Mouse (Mus musculus) liver, postnatal 0 days (tissue): ENCODE measurements around the gene Cxcr1. TPM values are rescaled to one million over a fixed set of nuclear protein-coding genes. Genes with fewer than 3 reads are reported as not detected.

Experiments
- ATAC-seq: fragments of 200-750 bp; cut with Nextera tagmentation; 2 replicates; pipeline ENCODE4 v1.8.0; 2017; ENCODE audit warnings: mild to moderate bottlenecking, moderate library complexity
- DNase-seq: peaks from one replicate; pipeline ENCODE4 v3.0.0-alpha.2; 2016
- H3K27ac ChIP-seq: fragments of 300-500 bp; sonication (generic); 2 replicates; pipeline ENCODE4 v1.5.1; 2014; ENCODE audit warnings: antibody characterized with exemption, moderate library complexity, mild to moderate bottlenecking, low read depth
- H3K27me3 ChIP-seq: fragments of 300-500 bp; sonication (generic); 2 replicates; pipeline ENCODE4 v1.6.1; 2014; ENCODE audit warnings: low read length, control low read depth, mixed read lengths; ENCODE audit not compliant: insufficient read depth
- H3K36me3 ChIP-seq: fragments of 300-500 bp; sonication (generic); replicated peaks from 2 replicates; pipeline ENCODE4 v1.6.1; 2014; ENCODE audit warnings: mild to moderate bottlenecking, control low read depth, low read length, moderate library complexity, mixed read lengths; ENCODE audit not compliant: insufficient read depth
- H3K4me1 ChIP-seq: fragments of 300-500 bp; sonication (generic); 2 replicates; pipeline ENCODE4 v1.6.1; 2014; ENCODE audit warnings: antibody characterized with exemption, mild to moderate bottlenecking, control low read depth; ENCODE audit not compliant: insufficient read depth
- H3K4me2 ChIP-seq: fragments of 300-500 bp; sonication (generic); 2 replicates; pipeline ENCODE4 v1.6.1; 2014; ENCODE audit warnings: low read depth, mild to moderate bottlenecking, low read length, moderate library complexity, mixed read lengths
- H3K4me3 ChIP-seq: fragments of 300-500 bp; sonication (generic); 2 replicates; pipeline ENCODE4 v1.5.1; 2014; ENCODE audit warnings: low read depth, low read length
- H3K9ac ChIP-seq: fragments of 300-500 bp; sonication (generic); replicated peaks from 2 replicates; pipeline ENCODE4 v1.6.1; 2014; ENCODE audit warnings: mild to moderate bottlenecking, moderate library complexity
- H3K9me3 ChIP-seq: fragments of 300-500 bp; sonication (generic); 2 replicates; pipeline ENCODE4 v1.6.1; 2016; ENCODE audit warnings: mild to moderate bottlenecking, control low read depth, low read length, mixed read lengths
- CTCF ChIP-seq: sonication (generic); IDR thresholded peaks from 2 replicates; pipeline ENCODE4 v1.5.1; 2016; ENCODE audit warnings: antibody characterized with exemption, low read depth
- EP300 ChIP-seq: IDR thresholded peaks from 2 replicates; pipeline ENCODE4 v1.6.1; 2016; ENCODE audit warnings: antibody characterized with exemption, low read depth, mild to moderate bottlenecking
- WGBS: fragments of 180-500 bp; shearing (Covaris S2); extraction: QIAGEN DNeasy Blood & Tissue Kit; methylation state at CpG from one replicate; pipeline ENCODE4 v1.1.7; 2014; ENCODE audit not compliant: insufficient replicate concordance; 5-methylcytosine and 5-hydroxymethylcytosine counted together
- polyA plus RNA-seq: library from polyadenylated mRNA; unstranded; fragments of >200 nt; fragmentation: Nextera tagmentation; extraction: Ambion mirVana; gene quantifications from 2 replicates; pipeline ENCODE4 v1.2.1, GENCODE M21; 2015

The Cxcr1 gene
- polyA plus RNA-seq, 1 experiment from 2014 or later = not detected

GRCm38 (mm10) chr1:74201048-74201844 lies 6.8 kb upstream of the Cxcr1 start:
- no peak for ATAC-seq

GRCm38 (mm10) chr1:74199046-74199445 lies 4.6 kb upstream of the Cxcr1 start:
- H3K9ac ChIP-seq = no peak overlapping the region
- peaks cover 4% of the 10 kb centered on the region for H3K4me1 ChIP-seq
- peak overlapping the region; percentile 51; the same call in 1 of the 2 replicates for H3K27ac ChIP-seq
- peak; percentile 8; the same call in 1 of the 2 replicates for ATAC-seq
- WGBS = 62% methylated on average over 8 of the region's 8 CpGs
- no peak overlapping the region for H3K4me3 ChIP-seq
- H3K9me3 ChIP-seq = no peaks in the 10 kb centered on the region
- H3K36me3 ChIP-seq = no peaks in the 10 kb centered on the region
- TF ChIP-seq EP300 (no peak), CTCF (no peak)
- H3K27me3 ChIP-seq = no peaks in the 10 kb centered on the region
- no peak overlapping the region for H3K4me2 ChIP-seq
- DNase-seq = no peak

More at GRCm38 (mm10) chr1:74201048-74201844, 6.8 kb upstream of the Cxcr1 start:
- H3K27me3 ChIP-seq = no peaks in the 10 kb centered on the region
- H3K27ac ChIP-seq = no peak overlapping the region
- no peak overlapping the region for H3K9ac ChIP-seq
- 65% methylated on average over 7 of the region's 7 CpGs for WGBS
- no peak overlapping the region for H3K4me2 ChIP-seq
- H3K4me1 ChIP-seq = no peaks in the 10 kb centered on the region; the same call in 1 of the 2 replicates
- H3K9me3 ChIP-seq = no peaks in the 10 kb centered on the region
- DNase-seq = no peak
- no peak for TF ChIP-seq CTCF
- TF ChIP-seq EP300 = no peak
- H3K36me3 ChIP-seq = no peaks in the 10 kb centered on the region
- no peak overlapping the region for H3K4me3 ChIP-seq

GRCm38 (mm10) chr1:74197726-74198470 lies 3.5 kb upstream of the Cxcr1 start:
- no peak overlapping the region for H3K4me2 ChIP-seq
- H3K9ac ChIP-seq = no peak overlapping the region
- H3K27me3 ChIP-seq = no peaks in the 10 kb centered on the region
- H3K36me3 ChIP-seq = no peaks in the 10 kb centered on the region
- peak overlapping the region; percentile 51; the same call in 1 of the 2 replicates for H3K27ac ChIP-seq
- no peaks in the 10 kb centered on the region for H3K9me3 ChIP-seq
- peaks cover 4% of the 10 kb centered on the region for H3K4me1 ChIP-seq
- TF ChIP-seq EP300 = no peak
- TF ChIP-seq CTCF = no peak
- 63% methylated on average over 12 of the region's 12 CpGs for WGBS
- ATAC-seq (peak; percentile 47), DNase-seq (peak; percentile 20)
- H3K4me3 ChIP-seq = no peak overlapping the region

GRCm38 (mm10) chr1:74196621-74197419 lies 2.4 kb upstream of the Cxcr1 start:
- WGBS = 64% methylated on average over 17 of the region's 17 CpGs
- Histone ChIP-seq H3K9me3 (no peaks in the 10 kb centered on the region), H3K27me3 (no peaks in the 10 kb centered on the region), H3K27ac (peak overlapping the region; percentile 77), H3K36me3 (no peaks in the 10 kb centered on the region), H3K4me1 (peaks cover 4% of the 10 kb centered on the region), H3K9ac (no peak overlapping the region), H3K4me2 (peak overlapping the region; percentile 54), H3K4me3 (no peak overlapping the region)
- TF ChIP-seq EP300 (no peak), CTCF (no peak)
- DNase-seq (peak; percentile 41), ATAC-seq (peak; percentile 88)

- Histone ChIP-seq H3K27ac (no peak overlapping the region; the same call in 1 of the 2 replicates), H3K4me3 (no peak overlapping the region), H3K36me3 (no peaks in the 10 kb centered on the region), H3K27me3 (no peaks in the 10 kb centered on the region), H3K4me2 (peak overlapping the region; percentile 54; the same call in 1 of the 2 replicates), H3K9ac (no peak overlapping the region), H3K9me3 (no peaks in the 10 kb centered on the region), H3K4me1 (peaks cover 4% of the 10 kb centered on the region)
- no peak for TF ChIP-seq EP300
- peak; percentile 79 for TF ChIP-seq CTCF
- WGBS = 33% methylated on average over 7 of the region's 7 CpGs
- ATAC-seq (peak; percentile 50), DNase-seq (peak; percentile 65)
Measured at GRCm38 (mm10) chr1:74195961-74196360, 1.5 kb upstream of the Cxcr1 start.
